Mouse (Mus musculus) G1E (cell line): Measurements from ENCODE around the gene Scamp4.

Source experiments
- CTCF ChIP-seq: IDR thresholded peaks from 2 replicates; pipeline ENCODE4 v1.5.1; 2012; ENCODE audit warnings: low read depth, low read length, inconsistent platforms, mixed read lengths
- GATA1 ChIP-seq: IDR thresholded peaks from 2 replicates; pipeline ENCODE4 v1.6.1; 2012; ENCODE audit warnings: borderline replicate concordance, low read length, inconsistent platforms, mixed read lengths
- GATA2 ChIP-seq: IDR thresholded peaks from 2 replicates; pipeline ENCODE4 v1.6.1; 2012; ENCODE audit warnings: low read depth, low read length, inconsistent platforms, borderline replicate concordance
- POLR2AphosphoS5 ChIP-seq: IDR thresholded peaks from 2 replicates; pipeline ENCODE4 v1.6.1; 2012; ENCODE audit warnings: low read depth, low read length, inconsistent platforms; ENCODE audit not compliant: insufficient replicate concordance
- TAL1 ChIP-seq: conservative IDR thresholded peaks from 2 replicates; pipeline ENCODE4 v1.6.1; 2012; ENCODE audit warnings: low read depth, low read length, inconsistent platforms, mixed read lengths

- no peak for TF ChIP-seq TAL1
- no peak for TF ChIP-seq CTCF
- no peak for TF ChIP-seq GATA1
- 0 out of 2 replicates have a peak, but pooled peaks have one; percentile 10 for TF ChIP-seq POLR2AphosphoS5
- TF ChIP-seq GATA2 = no peak
Observed at GRCm38 (mm10) chr10:80664197-80665015, 61.7 kb downstream of the Scamp4 start.
